Mouse (Mus musculus) MN1 (cell line): ENCODE results near the gene Mrps23.
A peak's percentile ranks its signal among the peaks of the same experiment; 100 is the strongest.

ENCODE experiments used
- DNase-seq: peaks from one replicate; pipeline ENCODE4 v3.0.0-alpha.2; 2016; ENCODE audit warnings: low spot score

Mrps23 gene

DNA sequence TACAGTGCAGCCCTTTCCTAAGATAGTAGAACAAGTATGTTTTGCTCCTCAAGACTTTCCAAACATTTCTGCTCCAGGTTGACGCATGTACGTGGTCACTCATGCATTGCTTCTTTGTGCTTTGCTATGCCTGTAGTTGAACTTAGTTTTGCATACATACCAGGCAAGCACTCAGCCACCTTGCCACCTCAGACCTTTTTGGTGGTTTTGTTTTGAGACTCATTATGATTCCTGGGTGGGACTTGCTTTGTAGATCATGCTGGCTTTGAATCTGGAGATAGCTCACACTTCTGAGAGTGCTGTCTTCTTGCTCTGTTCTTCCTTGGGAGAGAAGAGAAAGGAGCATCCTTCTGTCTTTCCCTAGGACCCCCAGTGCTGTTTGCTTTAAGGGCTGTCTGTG lies 3.5 kb downstream of the Mrps23 start:
- DNase-seq: no peak

DNA sequence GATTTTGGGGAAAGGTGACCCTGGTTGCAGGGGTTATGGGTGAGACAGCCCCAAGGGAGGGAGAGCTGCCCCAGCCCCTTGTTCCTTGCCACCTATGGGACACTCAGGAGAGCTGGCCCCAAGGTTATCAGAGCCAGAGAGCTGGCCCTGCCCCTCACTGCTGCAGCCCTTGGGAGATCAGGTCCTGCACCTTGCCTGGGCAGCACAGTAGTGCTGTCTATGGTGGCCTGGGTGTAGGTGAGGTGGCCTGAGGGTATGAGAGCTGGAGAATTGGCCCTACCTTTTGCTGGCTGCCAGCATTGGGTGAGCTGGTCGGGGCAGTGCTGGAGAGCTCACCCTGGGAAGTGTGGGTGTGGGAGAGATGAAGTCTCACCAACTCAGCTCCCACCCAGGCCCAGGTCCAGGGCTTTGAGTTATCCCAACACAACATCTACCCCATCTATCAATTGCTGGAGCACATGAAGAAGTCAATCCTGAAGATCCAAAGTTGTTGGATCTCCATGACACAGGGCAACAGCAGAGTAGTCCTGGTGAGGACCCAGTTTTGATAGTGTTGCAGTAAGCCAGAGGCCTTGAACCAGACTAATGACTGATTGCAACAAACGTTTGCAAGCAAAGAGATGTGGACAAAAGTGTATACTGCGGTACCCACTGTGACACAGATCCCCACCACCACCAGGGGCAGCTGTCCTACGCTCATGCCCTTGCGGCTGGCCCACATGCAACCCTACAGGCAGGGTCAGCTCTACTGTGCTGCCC lies 7.8 kb downstream of the Mrps23 start:
- no peak for DNase-seq

DNA sequence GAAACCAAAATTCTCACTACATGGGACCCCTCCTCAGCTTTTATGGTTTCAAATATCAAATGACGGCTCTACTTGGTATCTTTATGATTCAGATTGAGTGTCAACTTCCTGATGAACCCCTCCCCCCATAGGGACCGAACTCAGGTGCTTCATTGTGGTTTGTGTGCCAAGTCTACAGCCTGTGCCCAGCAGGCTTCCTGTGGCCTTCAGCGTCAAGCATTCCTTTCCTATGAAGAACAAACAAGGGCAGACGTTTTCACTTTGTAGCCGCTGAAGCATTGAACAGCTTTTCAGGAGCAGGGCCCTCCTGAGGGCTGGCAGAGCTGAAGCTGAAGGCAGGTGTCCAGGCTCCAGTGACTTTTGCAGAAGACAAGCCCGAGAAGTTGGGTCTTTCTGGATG lies 9.6 kb downstream of the Mrps23 start:
- DNase-seq: no peak

DNA sequence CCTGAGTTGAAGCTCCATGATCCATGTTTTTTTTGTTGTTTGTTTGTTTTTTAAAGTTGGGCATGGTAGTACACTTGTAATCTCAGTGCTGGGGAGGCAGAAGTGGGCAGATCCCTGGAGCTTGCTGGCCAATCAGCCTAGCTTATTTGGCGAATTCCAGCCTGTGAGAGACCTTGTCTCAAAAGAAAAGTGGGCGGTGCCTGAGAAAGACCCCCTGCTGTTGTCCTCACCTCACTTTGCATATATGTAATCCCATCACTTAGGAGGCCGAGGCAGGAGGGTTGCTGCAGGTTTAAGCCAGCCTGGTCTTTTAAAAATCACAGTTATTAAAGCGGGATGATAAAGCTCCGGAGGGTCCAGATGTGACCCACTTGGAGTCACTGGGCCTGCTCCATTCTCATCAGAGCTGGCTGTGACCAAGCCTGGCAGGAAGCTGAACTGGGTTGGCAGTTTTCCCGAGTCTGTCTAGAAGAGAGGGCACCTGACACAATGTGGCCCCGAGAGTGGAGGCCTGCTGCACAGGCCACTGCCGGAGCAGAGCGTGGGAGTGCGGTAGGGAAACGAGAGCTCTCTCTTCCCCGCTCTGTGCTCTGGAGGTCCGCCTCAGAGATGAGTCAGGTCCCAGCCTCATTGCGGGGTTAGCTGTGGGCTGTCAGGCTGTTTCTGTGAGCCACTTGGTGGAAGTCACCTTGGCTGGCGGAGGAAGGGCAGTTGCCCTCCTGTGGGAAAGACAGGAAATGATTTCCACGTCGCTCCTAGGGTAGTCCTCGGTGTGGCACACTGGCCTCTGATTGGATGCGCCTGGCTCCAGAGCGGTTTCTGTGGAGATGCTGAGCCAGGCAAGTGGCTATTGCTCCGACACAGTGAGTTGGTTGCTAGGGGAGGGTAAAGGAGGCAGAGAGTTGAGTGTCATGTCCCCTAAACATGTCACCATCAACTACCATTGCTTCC lies 11.0 kb downstream of the Mrps23 start:
- DNase-seq: peak; percentile 90

DNA sequence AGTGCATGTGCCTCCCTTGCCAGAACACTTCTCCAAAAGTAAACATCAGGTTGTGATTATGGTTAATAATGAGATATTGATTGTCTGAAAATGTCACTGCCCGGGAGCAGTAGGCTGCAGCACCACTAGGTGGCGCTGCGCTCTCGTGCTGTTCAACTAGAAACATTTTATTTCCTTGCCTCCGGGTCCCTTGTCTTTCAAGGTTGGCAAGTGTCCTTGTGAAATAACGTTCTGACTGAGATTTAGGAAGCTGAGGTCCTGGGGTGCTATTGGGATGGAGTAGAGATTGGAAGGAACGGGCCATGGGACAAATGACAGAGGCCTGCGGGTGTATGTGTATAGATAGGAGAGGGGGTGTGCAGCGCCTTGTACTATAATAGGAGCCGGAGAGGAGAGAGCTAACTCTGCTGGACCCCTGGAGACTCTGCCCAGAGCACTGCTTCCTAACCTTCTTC lies 12.1 kb downstream of the Mrps23 start:
- DNase-seq: peak; percentile 74

DNA sequence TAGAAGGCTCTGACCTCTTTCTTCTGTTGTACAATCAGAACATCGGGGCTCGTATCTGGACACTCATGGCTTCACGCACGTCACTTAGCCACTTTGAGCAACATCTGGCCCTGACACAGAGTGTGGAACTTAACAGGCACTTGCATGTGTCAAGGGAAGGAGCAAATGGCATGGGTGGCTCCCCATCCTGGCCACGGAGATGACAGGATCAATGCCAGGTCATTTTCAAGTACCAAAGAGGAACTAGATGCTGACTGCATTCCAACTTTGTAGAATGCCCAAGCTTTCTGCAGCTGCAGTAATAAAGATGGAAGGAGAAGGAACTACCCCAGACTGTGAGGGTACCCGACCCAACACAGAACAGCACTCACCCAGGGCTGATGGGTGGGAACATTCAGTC lies 14.0 kb downstream of the Mrps23 start:
- DNase-seq: no peak

DNA sequence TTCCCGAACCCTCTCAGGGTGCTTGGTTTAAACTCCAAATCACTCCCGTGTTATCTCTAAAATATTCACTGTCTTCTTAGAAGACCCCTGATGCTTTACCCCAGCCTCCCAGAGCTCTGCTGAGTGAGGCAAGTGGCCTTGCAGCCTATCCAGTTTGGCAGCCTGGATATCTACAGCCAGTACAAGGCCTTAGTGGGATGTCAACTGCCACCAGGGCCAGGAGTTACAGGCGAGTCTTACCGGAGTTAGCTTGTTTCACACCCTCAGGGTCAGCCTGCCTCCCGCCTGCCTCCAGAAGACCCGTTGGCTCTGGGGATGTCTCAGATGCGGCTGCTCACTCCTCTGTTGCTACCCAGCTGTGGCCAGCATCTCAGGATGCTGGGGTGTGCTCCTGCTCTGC lies 14.4 kb downstream of the Mrps23 start:
- no peak for DNase-seq

DNA sequence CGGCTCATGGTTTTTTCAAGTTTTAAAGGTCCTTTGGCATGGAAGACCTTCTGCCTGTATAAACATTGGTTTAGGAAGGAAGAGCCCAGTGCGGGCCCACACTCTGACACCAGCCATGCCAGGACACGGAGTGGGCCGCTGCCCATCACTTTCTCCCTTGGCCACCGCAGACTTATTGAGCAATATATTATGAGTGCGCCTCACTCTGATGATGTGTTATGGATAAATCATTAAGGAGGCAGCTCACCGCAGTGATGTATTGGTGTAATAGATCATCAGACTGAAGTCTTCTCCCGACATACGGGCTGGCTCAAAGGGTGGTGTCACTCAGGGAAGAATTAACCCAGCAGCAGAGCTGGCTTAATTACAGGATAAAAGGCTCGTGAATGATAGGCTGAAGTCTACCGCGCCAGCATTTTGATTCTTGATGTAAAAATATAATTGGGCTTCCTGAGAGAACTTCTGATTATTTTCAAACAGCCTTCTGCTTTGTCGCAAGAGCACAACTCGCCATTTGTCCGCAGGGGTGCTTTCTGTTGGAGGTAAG lies 17.8 kb downstream of the Mrps23 start:
- DNase-seq: no peak

DNA sequence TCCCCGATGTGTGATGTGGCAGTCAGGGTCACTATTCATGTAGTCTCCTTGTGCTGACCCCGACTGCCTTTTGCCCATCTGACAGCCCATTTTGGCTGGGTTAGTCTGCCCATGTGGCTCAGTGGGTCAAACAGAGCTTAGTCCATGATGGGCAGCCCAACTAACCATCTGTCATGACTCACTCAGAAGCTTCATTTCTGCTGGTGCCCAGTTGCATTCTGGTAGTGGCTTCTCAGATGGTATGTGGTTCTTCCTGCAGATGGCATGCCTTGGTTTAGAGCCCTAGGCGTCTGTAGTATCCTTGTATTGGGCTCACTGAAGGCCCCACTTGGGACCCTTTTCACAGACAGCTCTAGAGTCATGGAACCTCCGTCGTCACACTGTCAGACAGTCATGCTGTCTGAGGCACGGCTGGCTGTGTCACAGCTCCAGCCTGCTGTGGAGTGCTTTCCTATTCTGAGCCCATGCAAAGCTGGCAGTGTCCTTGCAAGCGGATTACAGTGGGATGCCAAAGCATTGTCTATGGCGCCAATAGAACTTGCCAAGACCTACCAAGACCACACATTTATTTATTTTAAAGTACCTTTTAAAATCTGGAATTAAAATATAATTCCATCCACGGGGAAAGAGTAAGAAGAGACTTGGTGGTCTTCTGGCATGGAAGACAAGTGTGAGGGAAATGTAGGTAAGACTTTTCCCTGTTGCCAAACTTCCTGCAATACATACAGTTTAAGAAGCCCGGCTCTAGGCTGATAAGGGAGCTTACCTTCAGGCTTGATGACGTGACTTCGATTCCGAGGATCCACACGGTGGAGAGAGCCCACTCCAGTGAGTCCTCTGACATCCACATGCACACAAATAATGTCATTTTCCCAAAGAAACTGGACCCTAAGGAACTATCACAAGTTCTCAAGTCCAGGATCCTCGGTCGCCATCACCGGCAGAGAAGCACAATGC lies 23.1 kb downstream of the Mrps23 start:
- DNase-seq: no peak

DNA sequence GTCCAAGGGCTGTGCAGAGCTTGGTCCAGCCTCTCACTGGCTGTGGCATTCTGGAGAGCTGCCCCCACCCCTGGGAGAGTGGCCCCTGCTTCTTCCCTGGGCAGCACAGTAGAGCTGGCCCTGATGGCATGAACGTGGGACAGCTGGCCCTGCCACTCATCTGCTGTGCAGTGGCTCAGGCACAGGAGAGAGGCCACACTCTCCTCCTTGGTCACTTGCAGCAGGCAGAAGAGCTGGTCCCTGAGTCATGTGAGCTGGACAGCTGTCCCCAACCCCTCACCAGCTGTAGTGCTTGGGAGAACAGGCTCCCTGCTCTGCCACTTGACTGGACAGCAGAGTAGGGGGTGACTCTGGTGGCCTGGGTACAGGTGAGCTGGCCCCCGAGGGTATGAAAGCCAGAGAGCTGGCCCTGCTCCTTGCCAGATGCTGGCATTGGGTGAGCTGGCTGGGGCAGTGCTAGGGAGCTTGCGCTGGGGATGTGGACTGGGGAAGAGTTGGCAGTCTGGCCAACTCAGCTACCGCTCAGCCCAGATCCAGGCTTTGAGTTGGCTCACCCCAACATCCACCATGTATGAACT lies 27.1 kb downstream of the Mrps23 start:
- no peak for DNase-seq

DNA sequence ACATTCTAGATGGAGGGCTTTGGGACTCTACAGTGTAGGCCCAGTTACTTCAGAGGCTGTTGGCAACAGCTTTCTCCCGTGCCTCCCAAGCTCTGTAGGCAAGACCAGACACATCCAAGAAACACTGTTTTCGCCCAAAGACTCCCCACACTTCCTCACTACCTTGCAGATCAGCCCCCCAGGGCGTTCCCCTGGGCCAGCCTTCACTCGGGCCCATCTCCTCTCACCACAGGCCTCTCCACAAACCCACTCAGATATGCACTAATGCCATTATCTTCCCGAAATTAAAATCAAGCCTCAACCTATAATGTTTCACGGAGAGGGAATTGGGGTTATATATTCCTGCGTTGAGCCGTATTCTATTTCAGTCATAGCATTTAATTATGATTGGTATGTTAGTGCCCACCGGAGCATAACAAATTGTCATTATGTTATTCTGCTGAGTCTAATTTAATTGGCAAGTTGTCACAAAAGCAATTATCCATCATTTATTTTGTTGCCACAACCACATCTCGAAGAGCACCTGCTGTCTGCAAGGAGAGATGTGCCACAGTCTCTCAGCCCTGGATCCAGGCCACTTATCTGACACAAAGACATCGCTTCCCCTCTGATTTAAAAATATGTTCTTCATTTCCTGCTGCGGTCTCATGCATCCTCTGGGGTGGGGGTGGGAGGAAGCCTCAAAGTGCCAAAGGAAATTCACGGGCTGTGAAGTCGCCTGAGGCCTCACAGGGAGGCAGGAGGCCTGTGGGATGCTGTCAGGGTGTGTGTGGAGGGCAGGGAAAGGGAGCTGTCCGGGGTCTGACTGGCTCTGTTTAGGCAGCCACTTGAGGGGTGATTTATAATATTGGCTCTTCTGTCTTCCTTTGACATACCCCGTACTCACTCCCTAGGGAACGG lies 29.6 kb downstream of the Mrps23 start:
- peak; percentile 63 for DNase-seq

DNA sequence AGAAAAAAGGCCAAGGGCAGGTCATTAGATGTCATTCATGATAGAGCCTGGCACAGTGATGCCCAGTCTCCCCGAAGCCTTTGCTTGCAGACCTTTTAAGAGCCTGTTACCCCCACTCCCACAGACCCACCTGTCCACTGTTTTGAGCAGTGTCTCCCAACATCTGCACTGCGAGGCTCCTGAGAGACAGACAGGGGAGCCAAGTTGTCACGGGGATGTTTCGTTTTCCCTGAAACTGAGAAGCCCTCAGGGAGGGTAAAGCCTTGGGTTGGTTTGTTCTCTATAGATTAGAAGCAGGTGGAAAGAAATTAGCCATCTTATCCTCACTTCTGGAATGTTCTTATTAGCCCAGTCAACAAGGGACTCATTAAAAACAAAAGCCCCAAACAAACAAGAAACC lies 30.6 kb downstream of the Mrps23 start:
- DNase-seq: peak; percentile 35

DNA sequence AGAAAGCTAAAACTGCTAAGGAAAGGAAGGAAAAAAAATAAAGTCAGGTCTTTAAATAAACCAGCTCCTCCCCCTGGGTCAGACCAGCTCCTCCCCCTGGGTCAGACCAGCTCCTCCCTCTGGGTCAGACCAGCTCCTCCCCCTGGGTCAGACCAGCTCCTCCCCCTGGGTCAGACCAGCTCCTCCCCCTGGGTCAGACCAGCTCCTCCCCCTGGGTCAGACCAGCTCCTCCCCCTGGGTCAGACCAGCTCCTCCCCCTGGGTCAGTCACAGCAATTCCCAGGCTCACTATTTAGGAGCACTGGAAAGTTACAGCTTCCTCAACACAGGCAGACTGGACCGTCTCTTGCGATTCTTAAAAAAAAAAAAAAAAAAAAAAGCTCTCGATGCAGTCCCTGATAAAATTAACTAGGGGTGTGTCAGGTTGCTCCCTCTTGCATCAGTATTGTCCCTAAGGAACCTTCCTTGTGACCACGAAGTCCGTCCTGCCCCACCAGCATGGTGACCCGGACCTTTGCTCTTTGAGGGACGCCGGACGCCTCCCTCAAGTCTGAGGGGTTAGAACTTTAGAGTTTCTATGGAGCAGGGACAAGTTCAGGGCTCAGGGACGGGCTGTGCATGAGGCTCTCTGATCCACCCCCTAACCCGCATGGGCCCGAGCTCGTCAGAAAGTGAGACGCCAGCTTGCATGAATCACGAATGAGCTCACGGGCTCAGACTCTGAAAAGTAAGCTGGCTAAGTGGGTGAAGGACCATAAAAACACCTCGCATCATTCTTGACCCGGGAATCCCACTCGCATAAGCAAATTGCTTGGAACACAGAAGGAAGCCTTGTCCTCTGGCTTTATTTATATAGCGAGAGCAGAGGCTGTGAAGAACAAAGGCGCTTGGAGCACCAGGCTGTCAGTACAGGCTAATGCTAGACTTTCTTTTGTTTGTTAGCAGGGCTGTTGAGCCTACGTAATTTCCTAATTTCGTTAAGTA lies 31.3 kb downstream of the Mrps23 start:
- peak; percentile 90 for DNase-seq

DNA sequence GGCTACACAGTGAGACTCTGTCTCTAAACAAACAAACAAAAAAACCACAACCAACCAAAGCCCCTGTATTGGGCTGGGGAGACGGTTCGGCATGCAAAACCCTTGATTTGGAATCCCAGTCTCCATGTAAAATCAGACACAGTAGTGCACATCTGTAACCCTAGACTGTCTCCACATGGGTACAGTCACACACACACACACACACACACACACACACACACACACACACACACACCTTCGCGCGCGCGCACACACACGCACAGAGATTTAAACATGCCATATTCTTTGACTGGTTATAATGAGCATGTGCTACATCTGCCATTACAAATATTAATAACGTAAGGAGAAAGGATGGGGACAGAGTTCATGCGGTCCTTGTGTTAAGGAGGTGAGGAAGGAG lies 36.1 kb downstream of the Mrps23 start:
- DNase-seq: no peak

DNA sequence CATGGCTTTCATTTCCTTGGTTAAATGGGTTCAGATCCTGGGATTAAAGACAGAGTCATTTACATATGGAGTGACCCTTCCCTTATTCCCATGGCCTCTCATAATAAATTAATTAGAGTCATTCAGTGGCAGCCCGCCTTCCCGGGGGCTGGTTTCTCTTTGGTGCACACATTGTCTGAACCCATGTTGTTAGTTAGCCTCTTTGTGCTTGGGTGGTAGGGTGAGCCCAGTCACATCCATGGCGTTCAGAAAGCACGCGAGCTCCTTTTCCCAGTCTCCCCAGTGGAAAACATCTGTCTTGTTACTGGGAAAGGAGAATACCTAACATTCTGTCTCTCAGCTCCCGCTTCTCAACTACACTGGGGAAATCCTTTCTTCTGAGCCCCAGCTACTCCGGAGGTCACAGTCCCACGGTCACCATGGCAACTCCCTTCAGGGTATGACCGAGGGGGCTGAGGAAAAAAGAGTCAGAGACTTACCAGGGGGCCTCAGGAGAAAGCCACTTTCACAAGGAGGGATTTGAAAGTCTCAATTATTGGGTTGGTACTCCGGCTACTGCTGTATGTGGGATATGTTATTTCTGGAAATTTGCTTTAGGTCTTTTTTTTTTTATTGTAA lies 36.7 kb downstream of the Mrps23 start:
- DNase-seq: no peak

DNA sequence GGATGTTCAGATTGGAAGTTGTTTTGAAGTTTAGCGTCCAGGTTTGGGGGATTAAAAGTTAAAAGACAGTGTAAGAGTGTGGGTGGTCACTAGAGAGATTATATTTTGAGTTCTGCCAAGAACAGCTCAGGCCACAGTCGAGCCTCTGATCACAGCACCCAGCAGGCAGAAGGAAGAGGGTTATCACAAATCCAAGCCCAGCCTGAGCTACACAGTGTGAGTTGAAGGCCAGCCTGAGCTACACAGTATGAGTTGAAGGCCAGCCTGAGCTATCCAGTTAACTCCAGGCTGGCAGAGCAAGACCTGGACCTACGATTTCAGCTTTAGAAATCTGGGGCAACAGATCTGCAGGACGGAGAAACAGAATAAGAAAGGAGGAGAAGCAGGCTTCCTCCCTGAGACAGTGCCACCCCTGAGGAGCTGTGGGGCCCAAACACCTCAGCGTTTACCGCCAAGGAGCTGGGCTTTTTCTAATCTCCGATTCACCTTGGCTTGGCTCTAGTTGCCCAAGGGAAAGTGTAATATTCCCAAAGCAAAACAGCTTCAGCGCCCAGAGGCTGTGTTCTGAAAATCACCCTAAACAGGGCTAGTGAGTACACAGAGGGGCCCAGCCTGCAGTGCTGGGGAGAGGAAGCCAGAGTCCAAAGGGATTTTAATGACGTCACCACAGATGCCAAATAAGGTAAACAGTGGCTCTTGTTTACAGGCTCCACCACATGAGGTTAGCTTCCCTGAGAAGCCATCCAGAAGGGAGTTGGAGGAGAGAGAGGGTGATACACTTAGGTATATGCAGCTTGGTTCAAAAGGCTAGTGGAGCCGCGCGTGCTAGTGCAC lies 37.5 kb downstream of the Mrps23 start:
- DNase-seq: no peak

DNA sequence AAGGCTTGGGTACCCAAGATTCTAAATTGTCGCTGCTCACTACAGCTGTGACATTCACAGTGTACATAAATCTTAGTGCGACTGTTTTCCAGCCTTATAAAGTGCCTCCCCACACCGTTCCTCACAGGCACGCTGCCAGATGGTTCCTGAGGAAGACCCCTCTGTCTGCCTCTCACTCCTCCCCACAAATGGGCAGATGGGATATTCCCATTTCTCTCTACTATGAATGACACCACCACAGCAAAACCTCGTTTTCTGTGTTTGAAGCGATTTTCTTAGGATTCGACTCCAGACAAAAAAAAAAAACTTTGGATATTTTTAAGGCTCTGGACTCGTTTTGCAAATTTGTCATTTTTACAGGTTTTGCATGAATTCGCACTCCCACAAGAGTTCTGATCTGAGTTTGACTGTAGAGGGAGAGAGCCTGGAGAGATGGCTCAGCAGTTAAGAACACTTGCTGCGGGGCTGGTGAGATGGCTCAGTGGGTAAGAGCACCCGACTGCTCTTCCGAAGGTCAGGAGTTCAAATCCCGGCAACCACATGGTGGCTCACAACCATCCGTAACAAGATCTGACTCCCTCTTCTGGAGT lies 41.5 kb downstream of the Mrps23 start:
- no peak for DNase-seq
